Mouse (Mus musculus) gastrocnemius, adult 2 months (tissue): ENCODE results near the gene Eif2ak4. TPM values are rescaled to one million over a fixed set of nuclear protein-coding genes. Genes with fewer than 3 reads are reported as not detected.
A peak's percentile ranks its signal among the peaks of the same experiment; 100 is the strongest.

Source experiments
- DNase-seq: peaks from one replicate; pipeline ENCODE4 v3.0.0; 2022
- H3K27ac ChIP-seq: fragments of 200-600 bp; 2 replicates; pipeline ENCODE4 v1.8.1; 2022; ENCODE audit warnings: mild to moderate bottlenecking
- H3K4me3 ChIP-seq: fragments of 200-600 bp; 2 replicates; pipeline ENCODE4 v1.8.1; 2022; ENCODE audit warnings: mild to moderate bottlenecking, moderate library complexity
- CTCF ChIP-seq: fragments of 200-600 bp; IDR thresholded peaks from 2 replicates; pipeline ENCODE4 v1.8.1; 2022; ENCODE audit warnings: antibody characterized with exemption, mild to moderate bottlenecking, moderate library complexity
- intact Hi-C: fragments of 180-260 bp; cut with DNase I; formaldehyde crosslinking; loops from one replicate; pipeline ENCODE4 v1.15.1; 2025
- total RNA-seq, 2 experiments: library from RNA; stranded (reverse); gene quantifications; 2 replicates each; pipeline ENCODE4 v1.2.3; 2021

Eif2ak4 gene
- total RNA-seq, 2 experiments from 2014 or later = 4.2 to 5.2 TPM

DNA sequence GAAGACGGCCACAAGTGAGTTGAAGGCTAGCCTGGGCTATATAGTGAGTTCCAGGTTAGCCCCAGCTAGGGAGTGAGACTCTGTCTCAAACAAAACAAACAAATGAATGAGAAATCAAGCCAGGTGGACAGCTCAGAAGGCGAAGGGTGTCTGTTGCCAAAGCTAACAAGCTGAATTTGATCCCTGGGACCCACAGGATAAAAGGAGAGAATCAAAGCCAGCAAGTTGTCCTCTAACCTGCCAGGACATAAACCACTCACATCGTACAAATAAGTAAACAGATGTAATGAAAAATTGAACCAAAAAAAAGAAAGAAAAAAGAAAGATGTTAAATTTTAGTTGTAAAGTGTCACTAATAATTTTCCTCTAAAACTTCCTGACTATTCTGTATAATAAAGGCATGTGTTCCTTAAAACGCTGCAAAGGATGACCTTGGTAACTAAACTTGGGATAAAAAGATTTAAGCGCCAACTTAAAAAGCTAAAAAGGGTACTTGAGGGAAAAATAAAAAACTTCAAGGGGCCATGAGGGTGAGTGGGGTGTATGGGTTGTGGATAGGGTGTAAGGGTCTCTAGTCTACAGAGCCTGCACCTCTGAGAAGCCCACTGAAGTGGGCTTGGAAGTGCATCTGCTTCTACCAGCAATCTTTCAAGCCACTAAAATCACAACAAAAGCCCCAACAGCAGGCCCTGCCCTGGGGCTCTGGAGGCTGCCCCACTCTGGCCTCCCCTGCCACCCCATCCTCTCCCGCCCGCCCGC lies 121.4 kb downstream of the Eif2ak4 start:
- DNase-seq = no peak
- H3K27ac ChIP-seq = peak overlapping the region; percentile 73
- TF ChIP-seq CTCF = no peak
- peak overlapping the region; percentile 27 for H3K4me3 ChIP-seq
- intact Hi-C loops = loop anchor here (2.0 kb wide), 1 partner anchor 31 kb away; no protein-coding TSS in a partner anchor

DNA sequence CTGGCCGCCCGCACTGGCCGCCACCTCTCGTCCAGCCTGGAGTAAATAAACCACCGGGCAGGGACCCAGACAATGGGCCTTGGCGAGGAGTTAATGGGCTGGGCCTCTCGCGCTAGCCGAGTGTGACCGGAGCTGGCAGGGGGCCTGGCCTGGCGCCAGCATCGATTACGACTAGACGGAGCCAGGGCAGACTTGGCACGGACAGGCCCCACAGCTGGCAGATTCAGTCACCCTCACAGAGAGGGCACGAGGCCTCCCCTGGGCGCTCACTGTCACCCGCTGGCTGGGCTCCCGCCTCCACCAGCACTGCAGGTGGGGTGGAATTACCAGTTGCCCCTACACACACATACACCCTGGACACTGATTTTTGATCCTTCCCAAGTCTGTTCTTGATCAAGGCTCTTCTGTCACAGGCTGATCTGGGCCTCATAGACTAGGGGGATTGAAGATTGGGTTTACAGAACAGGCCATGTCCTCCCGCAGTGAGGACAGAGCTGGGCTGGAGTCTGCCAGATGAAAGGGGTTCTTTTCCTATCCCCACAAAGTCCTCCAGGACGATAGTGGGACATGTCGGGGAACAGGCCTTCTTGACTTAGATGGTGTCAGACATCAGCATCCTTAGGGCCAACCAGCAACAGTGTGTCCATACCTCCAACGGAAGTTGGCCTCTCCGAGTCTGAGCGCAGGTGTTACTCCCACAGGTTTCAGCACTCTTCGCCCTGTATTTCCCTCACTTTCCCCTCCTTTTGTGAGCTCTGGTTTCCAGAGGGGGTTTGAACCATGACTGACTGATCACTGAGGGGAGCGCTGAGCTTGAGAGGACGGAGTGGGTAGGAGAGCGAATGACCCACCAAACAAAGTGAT lies 122.3 kb downstream of the Eif2ak4 start:
- intact Hi-C loops = loop anchor here (2.0 kb wide), 1 partner anchor 30 kb away; no protein-coding TSS in a partner anchor
- TF ChIP-seq CTCF = no peak; the same call in 1 of the 2 replicates
- Histone ChIP-seq H3K27ac (peak overlapping the region; percentile 73), H3K4me3 (no peak overlapping the region; the same call in 1 of the 2 replicates)
- DNase-seq = peak; percentile 99

DNA sequence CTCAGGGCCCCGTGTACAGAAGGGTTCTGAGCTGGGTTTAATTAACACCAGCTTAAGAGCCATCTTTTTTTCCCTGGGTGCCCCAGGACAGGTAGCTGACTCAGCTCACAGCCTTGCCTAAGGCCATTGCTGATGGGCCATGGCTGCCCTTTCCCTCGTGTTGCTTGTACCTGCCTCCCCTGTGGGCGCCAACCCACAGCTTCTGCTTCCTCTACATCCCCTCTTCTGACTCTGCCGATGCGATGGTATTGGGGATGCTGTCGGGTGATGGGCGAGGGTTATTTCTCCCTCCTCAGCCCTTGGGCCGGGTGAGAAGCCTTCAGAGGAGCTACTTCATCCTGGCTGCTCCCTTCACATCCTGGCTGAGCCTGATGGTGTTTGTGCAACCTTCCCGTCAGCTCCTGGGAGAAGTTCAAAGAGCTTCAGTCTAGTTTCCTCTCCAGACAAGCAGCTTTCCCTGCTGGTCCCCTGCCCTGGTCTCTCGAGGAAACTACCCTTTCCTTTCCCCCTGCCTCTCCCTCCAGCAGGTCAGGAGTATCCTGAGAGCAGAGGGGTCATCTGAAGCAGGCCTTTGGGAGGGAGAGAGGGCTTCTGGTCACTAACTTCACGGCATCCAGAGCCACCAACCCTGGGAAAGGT lies 123.5 kb downstream of the Eif2ak4 start:
- intact Hi-C loops = loop anchor here (2.0 kb wide), 1 partner anchor 29 kb away; no protein-coding TSS in a partner anchor
- H3K27ac ChIP-seq = peak overlapping the region; percentile 73
- TF ChIP-seq CTCF = no peak
- DNase-seq = peak; percentile 52
- no peak overlapping the region for H3K4me3 ChIP-seq

DNA sequence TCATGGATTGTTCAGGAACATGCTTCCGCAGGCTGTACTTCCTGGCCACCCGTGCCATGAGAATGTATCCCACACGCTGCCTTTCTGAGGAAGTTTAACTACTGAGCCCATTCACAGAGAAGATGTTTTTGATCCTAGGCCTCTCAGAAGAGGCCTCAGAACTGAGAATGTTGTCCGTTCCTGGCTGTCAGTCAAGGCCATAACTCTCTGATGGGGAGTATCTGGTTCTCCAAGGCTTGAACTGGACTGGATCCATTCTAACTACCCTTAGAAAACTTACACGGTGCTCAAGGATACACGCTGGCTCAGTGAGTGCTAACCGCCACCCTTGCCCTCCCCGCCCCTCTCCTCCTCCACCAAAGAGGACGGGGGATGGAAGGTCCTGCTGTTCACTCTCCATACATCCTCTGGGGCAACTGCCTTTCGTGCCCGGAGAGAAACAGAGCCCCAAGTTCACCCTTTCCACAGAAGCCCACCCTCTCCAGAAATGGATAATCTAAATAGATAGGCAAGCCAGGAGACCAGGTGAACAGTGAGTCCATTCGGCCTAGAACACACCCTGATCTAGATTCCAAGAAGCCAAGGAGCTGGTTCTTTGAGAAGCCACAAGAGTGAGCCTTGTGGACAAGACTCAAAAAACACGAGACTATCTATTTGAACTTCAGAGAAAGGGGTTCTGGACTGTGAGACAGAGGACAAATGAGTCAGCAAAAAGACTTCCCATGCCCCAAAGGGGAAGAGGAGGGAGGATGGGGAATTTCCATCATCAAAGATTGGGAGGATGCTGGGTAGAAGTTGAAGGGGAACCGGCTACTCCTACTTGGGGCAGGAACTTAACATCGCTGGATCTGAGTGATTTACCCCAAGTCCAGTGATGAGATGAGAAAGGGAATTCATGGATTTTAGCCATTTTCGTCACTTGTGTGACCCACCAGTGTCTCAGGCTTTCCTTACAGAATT lies 124.3 kb downstream of the Eif2ak4 start:
- DNase-seq = no peak
- TF ChIP-seq CTCF = no peak
- intact Hi-C loops = no loop called here
- Histone ChIP-seq H3K4me3 (no peak overlapping the region), H3K27ac (peak overlapping the region; percentile 73)

DNA sequence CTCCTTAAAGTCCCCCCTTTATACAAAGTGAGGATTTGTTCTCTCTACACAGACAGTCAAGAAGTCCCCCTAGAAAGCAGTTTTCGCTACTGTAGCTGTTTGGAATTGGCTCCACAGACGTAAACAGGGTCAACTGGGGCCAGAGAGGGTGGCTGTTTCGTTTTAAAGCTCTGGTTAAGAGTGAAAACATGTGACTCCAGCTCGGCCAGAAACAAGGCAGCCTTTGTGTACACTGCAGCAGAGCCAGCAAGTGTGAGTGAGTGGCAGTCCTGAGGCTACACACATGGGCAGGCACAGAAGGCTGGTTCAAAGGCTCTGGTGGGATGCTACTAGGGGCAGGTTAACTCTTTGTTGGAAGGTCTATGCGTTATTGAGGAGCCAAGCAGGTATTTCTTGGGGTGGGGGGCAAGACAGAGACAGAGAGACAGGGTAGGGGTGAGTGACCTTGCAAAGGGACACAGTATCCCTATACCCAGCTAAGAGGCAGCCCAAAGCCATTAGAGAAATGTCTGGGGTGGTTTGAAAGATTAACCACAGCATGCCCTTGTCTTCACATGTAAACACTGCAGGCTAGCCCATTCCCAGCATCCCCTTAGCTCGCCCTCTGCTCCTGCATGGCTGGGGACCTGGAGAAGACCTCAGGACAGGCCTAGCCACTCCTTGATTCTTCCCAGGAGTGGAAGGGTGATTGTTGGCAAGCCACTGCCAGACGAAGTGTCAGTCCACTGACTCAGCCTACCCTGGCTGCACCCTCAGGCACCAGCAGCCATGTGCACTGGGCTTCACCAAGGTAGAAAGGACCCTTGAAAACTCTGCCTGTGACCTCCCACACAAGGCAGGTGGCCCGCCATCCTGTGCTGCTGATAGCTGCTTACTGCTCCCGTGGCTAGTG lies 131.9 kb downstream of the Eif2ak4 start:
- peak; percentile 62 for DNase-seq
- no peak for TF ChIP-seq CTCF
- peak overlapping the region; percentile 37 for H3K4me3 ChIP-seq
- H3K27ac ChIP-seq = peak overlapping the region; percentile 80
- intact Hi-C loops = no loop called here

DNA sequence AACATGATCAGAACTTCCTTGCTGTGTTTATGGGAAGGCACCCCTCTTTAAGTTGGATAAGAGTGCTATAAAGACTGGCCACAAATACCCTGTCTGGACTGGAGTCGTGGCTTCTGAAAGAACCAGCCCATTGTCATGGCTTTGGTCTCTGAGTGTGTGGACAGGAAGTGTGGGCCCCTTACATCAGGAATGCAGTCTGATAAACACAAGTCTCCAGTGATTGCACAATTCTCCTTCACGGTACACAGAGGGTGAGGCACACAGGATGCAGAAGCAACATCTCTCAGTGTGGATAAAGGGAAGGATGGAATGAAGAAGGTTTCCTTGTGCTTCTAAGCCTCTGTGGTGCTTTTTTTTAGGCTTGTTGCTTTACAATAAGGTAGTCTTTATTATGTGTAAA lies 133.8 kb downstream of the Eif2ak4 start:
- H3K27ac ChIP-seq = 0 out of 2 replicates have a peak overlapping the region, but pooled peaks have one; percentile 12
- TF ChIP-seq CTCF = no peak
- DNase-seq = no peak
- intact Hi-C loops = no loop called here
- H3K4me3 ChIP-seq = no peak overlapping the region

DNA sequence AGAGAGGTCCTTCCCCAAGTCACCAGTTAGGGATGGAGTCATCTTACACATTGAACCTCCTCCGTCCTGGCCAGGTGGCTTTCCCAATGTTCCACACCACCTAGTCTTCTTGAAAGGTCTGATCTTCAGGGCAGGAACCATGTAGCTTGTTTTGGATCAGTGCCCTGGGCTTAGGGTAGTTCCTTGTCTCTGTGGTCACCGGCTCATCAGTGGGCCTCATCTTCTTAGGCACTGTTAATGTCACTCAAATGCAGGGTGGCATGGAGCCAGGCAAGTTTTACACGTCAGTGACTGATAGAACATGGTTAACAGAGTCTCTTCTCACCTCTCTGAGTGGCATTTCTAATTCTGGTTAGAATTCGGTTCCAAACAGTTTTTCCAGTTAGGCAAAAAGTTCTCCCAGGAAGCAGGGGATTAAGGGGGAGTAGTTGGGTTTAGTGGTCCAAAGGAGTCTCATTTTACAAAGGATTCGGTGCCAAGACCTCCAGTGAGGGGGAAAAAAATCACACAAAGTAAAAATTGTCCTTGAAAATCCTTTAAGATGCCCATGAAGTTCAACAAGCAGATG lies 134.8 kb downstream of the Eif2ak4 start:
- intact Hi-C loops = no loop called here
- no peak overlapping the region for H3K4me3 ChIP-seq
- no peak overlapping the region for H3K27ac ChIP-seq
- no peak for DNase-seq
- no peak for TF ChIP-seq CTCF

DNA sequence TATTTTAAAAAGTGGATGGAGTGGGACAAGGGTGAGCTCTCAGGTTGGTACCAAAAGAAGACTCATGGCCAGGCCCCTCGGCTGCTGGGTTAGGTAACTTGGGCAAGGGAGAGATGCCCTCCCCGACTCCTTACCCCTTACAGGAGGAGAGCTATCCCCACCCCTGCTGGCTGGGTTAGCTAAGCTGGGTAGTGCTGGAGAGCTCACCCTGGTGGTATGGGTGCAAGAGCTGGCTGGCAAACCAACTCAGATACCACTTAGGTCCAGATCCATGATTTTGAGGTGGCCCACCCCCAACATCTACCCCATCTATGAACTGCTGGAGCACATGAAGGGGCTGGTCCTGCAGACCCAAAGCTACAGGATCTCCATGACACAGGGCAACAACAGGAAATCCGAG lies 136.4 kb downstream of the Eif2ak4 start:
- no peak overlapping the region for H3K4me3 ChIP-seq
- TF ChIP-seq CTCF = no peak
- no peak overlapping the region for H3K27ac ChIP-seq
- DNase-seq = no peak
- intact Hi-C loops = no loop called here

Other genes with a start within 250 kb of the Eif2ak4 start
- not detected for gene Fsip1, start 131.7 kb upstream of the Eif2ak4 start, total RNA-seq
- under 1 TPM in 1 of 2 experiments, not detected in 1; 0.14 TPM for gene Gpr176, start 15.2 kb upstream of the Eif2ak4 start, total RNA-seq
- gene Srp14, start 91.1 kb downstream of the Eif2ak4 start, total RNA-seq = 100 to 1,000 TPM; 120 to 133 TPM
- gene Bmf, start 161.1 kb downstream of the Eif2ak4 start, total RNA-seq = 1 to 10 TPM; 3.3 to 6.2 TPM
- gene Bub1b, start 209.6 kb downstream of the Eif2ak4 start, total RNA-seq = under 1 TPM; 0.25 to 0.38 TPM